Mouse (Mus musculus): ENCODE data around the gene Hs1bp3.

The Hs1bp3 gene

DNA sequence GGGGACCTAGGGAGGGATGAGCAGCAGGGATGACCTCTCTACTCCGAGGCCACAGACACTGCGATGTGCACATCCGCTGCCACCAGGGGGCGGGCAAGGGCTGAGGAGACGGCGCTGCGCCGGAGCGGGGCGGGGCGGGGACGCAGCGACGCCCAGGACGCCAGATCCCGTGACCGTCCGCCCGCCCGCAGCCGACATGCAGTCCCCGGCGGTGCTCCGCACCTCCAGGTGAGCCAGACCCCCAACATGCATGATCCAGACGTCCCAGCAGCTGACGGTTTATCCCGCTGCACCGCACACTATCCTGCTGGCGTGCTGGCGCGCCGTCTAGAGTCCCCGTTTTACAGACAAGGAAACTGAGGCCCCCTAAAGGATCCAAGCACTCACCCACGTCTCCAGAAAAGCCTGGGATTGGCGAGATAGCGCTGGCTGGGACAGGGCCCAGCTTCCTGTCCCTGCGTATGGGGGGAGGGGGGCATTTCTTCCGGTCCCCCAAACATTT is at the start of gene Hs1bp3:
TSS of gene Hs1bp3 (plus strand) at position 163 of the 502 bp plus-strand sequence.
- peak; percentile 86 for DNase-seq (ENCODE audit: low spot score)

DNA sequence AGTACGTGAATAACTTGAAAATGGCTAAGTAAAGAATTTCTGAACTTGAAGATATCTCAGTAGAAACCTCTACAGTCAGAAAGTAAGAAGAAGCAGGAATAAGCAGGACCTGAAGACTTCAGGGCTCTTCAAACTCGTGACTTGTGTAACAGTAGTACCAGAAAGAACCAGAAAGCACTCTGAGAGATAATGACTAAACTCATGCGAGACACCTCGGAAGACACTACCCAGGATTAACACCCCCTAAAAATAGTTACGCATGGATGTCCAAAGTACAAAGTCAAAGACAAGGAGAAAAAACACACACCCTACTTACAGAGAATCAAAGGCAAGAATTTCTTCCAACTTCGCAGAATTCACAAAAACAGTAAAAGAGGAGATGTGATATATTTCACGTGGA is 46.9 kb upstream of the Hs1bp3 start:
- DNase-seq (ENCODE audit: low spot score), result no peak

DNA sequence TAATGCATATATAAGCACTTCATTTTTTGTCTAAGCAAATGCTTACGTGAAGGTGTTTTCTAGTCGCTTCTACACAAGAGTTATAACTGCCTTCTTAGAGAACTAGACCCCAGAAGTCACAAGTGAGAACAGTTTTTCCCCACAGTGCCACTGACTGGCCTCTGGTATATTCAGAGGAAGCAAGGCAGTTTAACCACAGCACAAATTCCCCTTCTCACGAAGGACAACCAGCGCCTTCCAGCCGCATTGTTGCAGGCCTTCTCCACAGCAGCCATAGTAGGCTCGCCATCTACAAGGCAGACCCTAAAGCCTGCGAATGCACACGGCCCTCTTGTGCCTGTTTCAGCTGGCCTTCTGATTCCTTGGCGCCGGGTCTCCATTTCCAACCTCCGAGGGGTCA is 43.6 kb upstream of the Hs1bp3 start:
- DNase-seq (ENCODE audit: low spot score), result no peak

DNA sequence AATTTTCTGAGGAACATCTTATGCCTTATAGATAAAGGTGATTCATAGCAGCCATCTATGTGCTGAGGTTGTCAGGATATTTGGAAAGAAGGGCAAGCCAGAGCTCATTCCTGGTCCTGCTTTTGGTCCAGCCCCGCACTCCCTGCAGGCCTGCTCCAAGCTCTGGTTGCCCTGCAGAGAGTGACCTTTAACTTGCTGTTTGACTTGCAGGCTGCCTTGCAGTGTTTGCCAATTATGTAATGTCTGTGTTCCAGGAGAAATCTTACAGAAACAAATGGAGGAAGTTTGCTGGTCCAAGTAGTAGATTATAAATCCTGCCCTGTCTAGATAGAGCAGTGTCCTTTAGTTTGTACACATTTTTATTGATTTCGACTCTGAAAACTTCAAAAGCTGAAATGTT is 41.8 kb upstream of the Hs1bp3 start:
- DNase-seq (ENCODE audit: low spot score), result no peak

DNA sequence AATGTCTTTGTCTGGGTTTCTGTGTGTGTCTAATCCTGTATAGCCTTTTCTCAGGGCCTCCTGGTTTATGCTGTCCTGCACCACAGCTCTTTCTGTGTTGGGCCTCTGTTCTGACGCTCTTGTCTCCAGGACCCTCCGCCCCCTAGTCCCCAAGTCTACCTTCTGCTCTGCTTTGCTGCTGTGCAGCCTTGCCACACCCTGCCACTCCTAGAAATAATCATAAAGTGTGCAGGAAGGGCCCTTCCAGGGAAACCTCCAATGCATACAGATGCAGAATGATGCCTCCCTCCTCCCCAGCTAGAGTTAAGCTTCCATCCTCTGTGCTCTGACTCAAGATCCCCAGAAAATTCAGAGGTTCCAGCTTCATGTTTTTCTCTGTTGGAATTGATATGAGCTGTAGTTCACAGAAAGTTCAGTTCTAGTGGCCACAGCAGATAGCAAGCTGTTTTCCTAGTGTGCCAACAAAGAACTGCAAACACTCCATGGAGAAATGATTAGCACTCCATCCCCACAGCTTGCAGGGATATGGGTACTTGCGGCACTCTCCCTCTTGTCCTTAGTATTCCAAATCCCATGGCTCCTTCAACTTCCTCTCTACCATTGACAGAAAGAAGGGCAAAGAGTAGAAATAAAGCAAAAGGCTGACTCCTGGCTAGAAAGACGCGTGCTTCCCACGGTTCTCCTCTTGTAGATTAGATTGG is 39.6 kb upstream of the Hs1bp3 start:
- DNase-seq (ENCODE audit: low spot score), result no peak

DNA sequence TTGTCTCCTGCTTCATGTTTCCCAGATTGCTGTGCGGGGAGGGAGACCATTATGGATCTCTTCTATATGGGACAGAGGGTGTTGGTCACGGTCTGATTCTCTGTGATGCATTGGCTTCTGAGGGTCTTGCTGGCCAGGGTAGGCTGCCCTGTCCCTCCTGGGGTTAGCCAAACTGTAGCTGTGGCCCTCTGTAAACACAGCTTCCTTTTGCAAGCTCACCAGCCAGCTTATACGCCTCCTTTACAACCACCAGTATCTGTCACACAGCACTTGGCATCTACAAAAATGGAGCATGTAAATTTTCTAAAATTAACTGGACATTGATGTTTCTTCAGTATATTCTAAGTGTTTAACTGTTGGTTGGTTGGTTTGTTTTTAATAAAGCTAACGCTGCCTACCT is 37.8 kb upstream of the Hs1bp3 start:
- DNase-seq (ENCODE audit: low spot score), result no peak

DNA sequence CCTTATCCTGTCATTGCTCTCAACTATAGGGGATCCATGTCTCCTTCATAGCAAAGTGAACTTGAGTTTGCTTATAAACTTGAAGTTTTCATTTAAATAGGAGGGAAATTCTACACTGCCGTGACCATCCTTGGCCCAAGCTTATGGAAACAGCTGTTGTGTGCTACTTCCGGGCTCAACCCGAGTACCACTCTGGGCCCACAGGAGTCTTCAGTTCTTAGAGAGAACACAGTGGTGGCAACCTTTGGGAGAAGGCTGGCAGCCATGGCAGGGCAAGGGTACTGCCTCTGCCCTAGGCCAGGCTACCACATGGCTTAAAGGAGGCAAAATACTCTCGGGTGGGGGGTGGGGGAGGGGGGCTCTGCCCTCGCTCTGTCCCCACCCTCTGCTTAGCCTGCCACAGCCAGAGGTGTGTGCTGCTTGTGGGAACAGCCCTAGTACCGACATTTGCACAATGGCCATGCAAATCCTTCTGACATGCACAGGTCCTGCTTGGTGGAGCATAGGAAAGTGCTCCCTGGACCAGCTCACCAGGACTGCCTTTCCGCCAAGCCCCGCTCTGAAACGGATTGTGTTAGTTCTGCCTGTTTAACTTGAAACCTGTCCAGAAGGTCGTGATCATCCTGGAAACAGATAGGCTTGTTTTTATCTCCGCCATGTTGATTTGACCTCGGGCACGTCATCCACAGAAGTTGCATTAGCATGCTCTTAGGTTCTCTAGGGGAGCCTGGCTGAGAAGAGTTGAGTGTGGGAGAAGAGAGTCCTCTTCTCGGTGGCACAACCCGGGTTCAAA is 31.8 kb upstream of the Hs1bp3 start:
- no peak for DNase-seq (ENCODE audit: low spot score)

DNA sequence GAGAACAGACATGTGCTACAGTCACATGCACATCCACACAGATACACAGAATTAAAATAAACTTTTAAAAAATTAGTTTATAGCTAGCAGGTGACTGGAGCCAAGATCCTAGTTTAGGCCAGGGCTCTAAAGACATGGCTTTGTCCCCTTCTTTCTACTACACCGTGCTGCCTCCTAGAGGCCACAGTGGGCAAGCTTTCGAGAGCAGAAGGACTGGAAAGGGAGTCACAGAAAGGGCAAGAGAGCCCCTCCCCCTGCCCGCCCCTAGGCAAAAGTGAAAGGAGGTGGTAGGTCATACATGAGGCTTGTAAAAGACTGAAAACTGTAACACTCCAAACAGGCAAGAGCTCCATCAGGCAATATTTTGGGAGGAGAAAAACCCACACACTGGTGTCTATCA is 25.3 kb upstream of the Hs1bp3 start:
- no peak for DNase-seq (ENCODE audit: low spot score)

DNA sequence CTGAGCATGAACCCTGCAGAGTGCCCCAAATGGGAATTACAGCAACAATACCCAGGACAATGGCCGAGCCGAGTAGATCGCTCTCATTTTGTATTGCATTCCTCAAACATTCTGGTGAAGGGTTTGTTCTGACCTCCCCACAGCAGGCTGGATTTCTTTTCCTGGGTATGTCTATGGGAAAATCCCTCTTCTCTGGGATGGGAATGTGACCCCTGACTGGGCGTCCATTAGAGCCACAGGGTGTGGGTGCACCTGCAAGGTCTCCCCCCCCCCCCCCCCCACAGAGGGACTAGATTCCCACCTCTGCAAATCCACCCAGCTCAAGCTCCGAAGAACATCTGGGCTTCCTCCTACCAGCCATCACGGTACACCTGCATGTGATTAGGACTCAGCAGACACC is 24.1 kb upstream of the Hs1bp3 start:
- no peak for DNase-seq (ENCODE audit: low spot score)

DNA sequence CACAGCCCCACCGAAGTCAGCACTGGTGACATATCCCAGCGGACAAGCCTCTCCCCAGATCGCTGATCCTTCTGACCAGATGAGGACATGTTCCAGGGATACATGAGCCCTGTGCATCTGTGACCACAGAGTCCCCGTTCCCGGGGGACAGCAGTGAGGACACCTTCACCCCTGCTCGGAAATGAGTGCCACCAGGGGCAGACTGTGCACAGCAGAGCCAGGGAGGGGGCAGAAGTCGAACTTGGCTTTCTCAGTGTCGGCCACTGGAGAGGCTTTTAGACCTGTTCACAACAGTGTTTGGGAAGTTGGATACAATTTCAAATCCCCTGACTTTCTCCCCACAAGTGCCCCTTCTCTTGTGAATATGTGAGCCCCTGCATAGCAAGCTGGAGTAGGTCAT is 23.7 kb upstream of the Hs1bp3 start:
- no peak for DNase-seq (ENCODE audit: low spot score)

DNA sequence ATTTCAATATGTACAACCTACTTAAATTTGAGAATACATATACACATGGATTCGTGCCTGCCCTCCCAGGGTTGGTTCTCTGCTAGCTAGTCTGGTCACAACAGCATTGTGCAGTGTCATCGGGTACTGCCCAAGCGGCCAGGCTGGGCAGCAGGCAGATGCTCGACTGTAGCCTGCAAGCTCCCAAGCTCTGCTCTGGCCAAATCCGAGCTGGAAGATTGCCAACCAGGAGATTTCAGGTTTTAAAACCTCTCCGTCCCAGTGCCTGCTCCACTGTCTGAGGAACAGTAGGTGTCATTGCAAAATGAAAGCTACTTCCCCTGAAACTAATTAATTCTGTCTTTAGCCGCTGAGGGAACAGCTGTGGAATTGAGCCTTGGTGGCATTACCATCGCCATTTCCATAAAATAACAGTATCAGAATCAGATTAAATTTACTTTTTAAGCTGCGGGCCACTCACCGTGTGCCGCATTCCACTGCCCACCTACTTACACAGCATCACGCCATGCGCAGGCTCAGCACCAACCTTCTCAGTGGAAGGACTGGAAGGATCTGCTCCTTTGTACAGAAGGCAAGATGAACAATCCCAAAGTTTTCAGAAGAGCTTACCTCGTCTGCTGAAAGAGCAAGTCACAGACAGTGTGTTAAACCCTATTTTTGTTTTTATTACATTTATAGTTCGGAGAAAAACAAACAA is 21.9 kb upstream of the Hs1bp3 start:
- DNase-seq (ENCODE audit: low spot score), result no peak

DNA sequence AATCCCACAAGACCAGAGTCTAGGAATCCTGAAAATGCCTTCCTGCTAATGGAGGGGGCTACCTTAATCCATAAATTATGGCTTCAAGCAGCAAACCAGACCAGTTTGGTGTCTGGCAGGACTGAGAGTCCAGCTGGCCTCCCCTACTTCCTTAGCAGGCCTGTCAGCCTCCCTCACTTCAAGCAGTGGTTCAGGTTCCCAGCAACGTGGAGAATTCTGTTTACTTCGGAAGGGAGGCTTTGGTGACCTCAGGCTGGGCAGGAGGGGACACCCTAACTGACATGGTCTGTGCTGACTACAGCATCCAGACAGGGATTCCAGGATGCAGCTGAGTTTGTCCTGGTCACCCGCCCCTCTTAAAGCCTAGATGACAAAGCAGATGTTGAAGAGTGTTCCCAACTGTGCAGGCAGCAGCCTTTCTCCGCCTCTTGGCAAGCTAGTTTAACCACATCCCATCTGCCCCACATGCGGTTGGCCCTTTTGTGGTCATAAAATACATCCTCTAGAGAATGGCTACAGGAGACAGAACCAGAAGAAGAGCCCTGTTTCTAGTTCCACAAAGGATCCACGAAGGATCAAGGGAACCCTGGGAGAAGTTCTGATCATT is 17.8 kb upstream of the Hs1bp3 start:
- no peak for DNase-seq (ENCODE audit: low spot score)

DNA sequence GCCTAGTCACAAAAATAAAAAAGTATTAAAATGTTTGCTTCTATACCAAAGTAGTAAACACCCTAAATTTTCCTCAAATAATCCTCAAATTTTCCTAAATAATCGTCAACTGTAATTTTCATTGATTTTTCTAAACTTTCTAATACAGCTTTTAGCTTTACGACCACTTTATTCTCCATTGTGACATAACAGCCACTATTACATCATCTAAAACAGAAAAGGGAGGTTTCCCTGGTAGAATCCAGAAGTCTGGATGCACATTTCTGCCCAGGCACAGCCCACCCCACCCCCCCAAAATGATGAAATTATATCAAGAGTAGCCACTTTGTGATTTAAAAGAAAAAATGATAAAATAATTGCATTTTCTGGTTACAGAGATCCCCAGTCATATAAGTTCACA is 17.1 kb upstream of the Hs1bp3 start:
- DNase-seq (ENCODE audit: low spot score), result no peak

DNA sequence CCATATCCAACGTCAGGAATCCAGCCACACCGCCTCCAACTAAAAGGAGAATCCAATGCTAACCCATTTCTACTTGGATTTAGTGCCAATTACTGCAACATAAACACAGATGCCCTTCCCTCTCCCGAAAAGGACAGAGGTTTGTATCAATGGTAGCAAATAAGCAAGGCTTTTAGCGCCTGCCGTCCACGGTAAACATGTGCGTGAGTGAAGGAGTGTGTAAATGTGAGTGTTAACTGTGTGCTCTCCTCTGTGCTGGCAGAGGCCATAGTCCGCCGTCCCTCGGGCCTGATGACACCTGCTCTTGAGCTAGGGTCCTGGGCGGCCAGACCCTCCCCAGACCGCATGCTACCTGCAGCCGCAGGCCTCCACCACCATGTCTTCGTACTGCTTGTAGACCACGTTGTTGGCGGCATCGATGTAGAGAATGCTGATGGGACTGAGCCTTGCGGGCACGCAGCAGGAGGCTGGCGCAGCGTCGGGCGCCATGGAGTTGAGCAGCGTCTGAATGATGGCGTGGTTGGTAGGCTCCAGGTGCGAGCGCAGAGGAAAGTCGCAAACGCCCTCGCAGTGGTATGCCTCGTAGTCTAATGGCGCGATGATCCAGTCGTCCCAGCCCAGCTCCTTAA is 15.5 kb upstream of the Hs1bp3 start:
- no peak for DNase-seq (ENCODE audit: low spot score)

DNA sequence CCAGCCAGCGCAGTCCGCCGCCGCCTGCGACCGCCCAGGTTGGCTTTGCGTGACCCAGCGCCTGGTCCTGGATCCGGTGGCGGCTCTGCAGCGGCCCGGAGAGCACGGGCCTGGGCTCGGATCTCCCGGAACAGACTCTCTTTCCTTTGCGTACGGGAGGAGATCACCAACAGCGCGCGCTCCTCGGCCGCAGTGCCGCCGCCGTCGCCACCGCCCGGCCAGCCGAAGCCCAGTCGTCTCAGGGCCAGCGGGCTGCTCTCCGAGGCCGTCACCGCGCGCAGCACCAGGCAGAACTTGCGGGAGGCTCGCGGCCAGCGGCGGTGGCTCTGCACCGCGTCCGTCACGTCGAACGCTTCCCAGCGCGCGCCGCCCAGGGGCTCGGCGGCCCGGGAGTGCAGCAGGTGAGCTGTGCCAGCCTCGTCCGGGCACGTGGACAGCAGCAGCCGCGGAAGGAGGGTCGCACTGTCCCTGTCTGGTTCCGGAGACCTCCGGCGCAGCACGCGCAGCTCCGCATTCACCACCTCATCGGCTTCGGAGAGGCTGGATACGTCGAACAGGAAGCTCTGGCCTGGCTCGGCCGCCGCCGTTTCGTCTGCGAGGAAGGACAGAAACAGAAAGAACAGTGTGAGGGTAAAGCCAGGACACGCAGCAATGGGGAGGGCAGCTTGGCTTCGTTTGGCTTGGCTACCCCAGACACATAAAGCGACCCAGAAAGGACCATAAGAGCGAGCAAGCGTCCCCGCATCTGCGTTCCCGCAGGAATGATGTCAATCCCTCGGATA is 14.7 kb upstream of the Hs1bp3 start:
- no peak for DNase-seq (ENCODE audit: low spot score)

DNA sequence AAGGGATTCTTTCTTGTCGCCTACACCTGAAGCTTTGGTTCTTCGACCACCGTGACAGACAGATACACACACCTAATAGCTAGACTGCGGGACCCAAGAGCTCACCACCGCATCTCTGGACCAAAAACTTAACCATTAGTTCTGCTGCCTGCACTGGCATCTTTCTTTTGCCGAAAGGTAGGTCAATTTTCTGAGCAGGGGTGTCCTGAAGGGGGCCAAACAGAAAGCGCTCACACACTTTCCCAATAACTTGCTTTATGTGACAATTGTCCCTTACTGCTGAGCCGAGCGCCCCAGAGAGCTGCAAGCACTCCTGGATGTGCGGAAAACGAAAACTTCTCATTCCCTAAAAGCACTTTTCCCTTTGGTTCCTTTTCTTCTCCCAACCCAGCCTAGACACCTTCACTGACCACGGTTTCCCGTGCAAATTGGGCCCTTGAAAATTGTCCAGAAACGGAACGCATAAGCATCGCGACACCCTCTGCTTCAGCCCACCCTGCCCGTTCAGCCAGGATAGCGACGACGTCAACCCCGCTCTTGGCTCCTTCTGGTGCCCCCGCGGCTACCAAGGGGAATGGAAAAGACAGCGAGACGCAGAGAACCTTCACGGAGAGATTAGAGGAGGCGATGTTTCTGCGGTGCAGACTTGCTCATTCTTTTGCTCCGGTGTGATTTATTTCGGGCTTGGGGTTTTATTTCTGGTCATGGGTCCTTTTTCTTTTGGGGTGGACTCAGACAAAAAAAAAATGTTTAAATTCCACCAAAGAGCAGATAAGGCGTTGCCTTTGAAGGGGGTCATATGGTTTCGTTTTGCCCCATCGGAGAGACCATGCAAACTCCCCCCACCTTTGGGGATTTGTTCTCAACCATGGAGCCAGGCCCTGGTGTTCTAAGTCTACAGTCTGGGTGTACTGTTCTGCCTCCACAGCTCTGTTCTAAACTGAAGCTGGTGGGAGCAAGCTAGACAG is 13.8 kb upstream of the Hs1bp3 start:
- no peak for DNase-seq (ENCODE audit: low spot score)

DNA sequence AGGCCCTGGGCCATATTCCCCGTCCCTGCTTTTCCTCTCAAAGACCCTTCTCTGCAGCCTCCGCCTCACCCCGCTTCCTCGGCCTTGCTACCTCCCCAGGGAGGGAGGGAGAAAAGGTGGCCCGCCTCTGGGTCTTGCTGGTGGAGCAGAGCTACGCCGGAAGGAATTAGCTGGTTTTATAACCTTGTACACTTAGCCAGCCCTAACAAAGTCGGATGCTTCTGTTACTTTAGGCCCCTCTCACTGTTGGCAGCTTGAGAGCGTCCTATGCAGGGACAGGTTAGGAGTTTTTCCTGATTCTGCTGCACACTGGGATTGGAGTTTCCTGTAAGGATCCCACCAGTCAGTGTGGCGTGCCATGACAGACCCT is 13.1 kb upstream of the Hs1bp3 start:
- DNase-seq (ENCODE audit: low spot score), result no peak

DNA sequence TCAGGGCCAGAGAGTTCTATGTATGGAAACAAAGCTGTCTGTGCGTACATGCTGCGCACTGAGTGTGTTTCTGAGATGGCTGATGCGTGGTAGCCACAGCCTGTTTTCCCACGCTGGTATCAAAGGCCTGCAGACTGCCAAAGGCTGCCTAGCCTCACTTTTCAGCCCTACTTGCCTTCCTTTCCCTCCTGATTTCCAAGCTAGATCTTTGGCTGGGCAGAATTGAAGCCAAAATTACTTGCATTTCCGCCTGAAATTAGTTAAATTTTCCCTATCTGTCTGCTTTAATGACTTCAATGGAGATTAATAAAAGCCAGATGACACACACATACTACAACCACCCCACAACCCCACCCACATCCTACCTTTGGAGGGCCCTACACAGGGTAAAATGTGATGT is 12.7 kb upstream of the Hs1bp3 start:
- no peak for DNase-seq (ENCODE audit: low spot score)

DNA sequence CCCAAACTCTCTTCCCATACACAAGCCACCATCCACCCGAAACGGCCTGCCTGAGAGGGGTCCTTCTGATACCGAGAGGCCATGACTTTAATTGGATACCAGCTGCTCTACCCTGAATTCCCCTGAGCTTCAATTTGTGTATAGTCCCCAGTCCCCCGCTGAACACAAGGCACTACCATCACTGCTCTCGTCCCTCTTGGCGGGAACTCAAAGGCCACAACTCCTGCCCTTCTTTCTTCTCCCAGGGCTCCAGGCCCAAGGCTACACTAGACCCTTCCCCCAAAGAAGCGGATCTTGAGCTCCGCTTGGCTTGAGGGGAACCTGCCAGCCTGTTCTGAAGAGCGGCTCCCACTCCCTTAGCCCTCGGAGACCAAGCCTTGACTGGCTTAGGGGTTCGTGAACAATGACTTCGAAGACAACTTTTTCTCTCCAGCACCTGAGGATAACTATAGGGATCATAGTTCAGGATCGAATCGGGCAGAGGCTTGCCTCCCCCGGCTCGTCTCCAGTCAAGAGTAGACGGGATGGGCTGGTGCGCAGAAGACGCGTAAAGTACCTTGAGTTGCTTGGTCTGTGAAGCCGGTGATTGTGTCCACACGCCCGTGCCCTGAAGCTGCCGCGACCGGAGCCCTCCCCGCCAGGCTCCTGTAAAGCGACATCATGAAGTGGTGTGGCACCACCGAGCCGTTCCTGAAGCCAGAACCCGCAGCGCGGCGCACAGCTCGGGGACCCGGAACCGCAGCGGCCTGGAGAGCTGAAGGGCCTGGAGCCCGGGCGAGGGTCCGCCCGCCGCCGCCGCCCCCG is 12.0 kb upstream of the Hs1bp3 start:
- DNase-seq (ENCODE audit: low spot score), result no peak

All from layer of hippocampus, adult 11-12 months (tissue).